Mouse (Mus musculus): ENCODE data around the gene Pde6c.

Pde6c gene

GRCm38 (mm10) chr19:38143540-38144271, 11.1 kb downstream of the Pde6c start:
- no peak for DNase-seq (ENCODE audit: low spot score)

DNA sequence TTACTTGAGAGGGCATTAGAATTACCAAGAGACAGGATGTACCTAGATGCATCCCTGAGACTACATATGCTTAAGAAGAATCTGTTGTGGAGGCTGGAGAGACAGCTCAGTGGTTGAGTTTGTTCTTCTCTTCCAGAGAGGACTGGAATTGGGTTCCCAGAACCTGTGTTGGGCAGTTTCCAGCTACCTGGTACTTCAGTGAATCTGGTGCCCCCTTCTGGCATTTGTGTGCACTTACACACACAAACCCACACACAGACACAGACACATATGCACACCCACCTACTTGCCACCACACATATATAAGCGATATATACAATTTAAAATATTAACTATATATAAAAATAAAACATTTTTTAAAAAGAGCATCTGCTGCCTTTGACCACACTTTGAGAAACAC, 23.7 kb downstream of the Pde6c start:
- no peak for DNase-seq (ENCODE audit: low spot score)

DNA sequence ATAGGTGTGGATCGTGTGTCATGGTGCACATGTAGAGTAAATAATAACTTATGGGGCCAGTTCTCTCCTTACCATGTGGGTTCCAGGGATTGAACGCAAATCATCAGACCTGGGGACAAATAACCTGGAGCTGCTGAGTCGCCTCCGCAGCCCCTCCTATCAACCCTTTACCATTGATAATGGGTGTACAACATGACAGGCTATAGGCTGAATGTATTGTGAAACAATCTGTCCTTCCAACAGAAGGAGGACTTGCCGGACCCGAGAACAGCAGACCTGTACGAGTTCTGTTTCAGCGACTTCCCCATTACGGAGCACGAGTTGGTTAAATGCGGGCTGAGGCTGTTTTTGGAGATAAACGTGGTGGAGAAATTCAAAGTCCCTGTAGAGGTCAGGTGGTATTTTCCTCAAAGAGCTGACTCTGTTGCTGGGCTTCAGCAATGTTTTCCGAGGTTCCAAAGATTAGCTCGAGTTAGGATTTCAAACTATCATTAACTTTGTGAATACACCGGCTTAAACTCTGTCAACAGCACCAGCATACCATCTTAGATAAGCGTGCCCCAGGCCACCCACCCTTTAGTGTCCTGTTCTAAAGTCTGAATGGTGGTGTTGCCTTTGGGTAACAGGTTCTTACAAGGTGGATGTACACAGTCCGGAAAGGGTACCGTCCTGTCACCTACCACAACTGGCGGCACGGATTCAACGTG, 29.2 kb downstream of the Pde6c start:
- DNase-seq (ENCODE audit: low spot score), result no peak

- no peak for DNase-seq (ENCODE audit: low spot score)
These were observed 32.1 kb downstream of the Pde6c start for GRCm38 (mm10) chr19:38164633-38165032.

DNA sequence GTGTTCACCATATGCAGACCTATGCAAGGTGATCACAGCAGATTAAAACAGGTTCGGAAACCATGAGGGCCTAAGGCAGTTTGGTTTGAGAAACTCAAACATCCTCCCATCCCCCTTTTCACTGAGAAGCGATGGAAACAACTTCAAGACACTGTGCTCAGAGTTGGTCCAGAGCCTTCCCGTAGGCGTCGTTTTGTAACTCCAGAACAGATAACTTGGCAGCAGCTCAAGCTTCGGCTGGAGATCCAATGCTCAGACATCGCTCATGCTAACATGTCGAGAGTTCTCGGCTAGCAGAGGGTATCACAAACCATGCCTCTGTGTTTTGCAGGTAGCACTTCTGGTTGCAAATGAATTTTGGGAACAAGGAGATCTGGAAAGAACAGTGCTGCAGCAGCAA, 47.1 kb downstream of the Pde6c start:
- DNase-seq (ENCODE audit: low spot score), result no peak

DNA sequence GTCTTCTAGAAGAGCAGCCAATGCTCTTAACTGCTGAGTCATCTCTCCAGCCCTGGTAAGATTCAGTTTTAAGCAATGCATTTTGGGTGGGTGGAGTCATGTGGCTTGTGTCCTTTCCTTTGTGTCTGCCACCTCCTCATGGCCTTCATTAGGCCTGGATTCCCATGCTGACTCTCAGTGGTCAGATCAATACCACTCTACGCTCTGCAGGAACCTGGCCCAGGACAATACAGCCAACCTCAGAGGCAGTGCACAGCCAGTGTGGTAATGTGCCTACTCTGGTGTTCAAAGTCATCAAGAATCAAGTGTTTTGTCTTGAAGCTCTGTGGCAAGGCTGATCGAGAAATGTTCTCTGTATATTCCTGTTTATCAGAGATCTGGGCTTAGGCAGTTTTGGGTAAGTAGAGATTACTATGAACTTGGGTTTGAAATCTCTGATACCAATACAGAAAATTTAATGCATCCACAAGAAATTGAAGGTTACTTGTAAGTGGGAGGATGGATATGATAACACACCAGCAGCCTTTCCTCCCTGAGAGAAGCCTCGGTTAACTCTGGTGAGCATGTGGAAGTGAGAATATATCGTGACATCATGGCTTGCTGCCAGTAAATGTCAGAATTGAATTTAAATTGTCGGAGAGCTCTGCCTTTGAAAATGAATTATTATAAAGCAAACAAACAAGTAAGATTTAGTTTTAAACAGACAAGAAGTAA, 54.2 kb downstream of the Pde6c start:
- no peak for DNase-seq (ENCODE audit: low spot score)

- no peak for DNase-seq (ENCODE audit: low spot score)
These were observed 54.7 kb downstream of the Pde6c start for GRCm38 (mm10) chr19:38187345-38187680.

DNA sequence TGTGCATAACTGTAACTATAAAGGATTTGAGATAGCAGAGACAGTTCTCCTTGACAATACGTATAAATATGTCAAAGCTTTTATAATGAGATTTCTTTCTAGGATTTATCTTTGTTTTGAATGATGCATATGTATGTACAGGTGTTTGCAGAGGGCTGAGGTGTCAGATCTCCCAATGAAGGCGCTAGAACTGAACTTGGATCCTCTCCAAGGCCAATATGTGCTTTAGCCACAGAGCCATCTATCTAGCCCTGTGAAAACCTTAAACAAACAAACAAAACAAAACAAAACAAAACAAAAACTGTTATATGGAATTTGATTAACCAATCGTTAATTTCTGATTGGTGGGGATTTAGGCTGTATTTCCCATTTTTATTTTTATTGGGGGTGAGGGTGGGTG, 58.0 kb downstream of the Pde6c start:
- DNase-seq (ENCODE audit: low spot score), result no peak

GRCm38 (mm10) chr19:38191446-38191845, 58.9 kb downstream of the Pde6c start:
- DNase-seq (ENCODE audit: low spot score), result no peak

DNA sequence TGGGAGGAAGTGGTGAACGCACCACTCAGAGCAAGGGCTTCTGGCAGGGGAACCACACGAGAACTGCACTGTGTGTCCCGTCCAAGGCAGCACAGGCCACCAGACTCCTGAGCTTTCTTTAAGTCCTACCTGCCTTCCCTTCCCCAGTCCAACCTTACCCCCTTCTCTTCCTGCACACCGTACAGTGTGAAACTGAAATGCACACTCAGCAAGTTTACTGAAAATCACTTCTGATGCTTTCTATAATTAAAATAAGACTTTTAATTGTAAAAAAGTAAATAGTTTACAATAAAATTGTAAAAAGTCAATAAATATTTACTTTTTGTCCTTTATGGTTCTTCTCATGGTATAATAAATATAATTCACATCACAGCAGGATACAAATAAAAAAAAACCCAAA, 62.7 kb downstream of the Pde6c start:
- no peak for DNase-seq (ENCODE audit: low spot score)

DNA sequence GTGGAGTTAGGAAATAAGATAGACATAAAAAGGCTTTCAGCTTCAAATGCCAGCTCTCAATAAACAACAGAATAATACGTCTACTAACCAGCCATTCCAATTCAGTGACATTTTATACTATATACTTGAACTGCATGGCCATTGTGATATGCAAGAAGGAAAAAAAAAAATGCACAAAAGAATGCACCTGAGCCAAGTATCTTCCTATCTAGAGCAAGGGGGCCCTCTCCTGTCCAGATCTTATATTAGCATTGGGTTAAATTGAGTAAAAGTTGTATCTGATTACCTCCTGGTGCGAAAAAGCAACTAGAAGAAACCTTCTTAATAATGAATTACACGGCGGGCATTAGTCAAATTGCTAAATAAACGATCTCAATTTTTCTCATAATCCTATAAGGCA, 66.2 kb downstream of the Pde6c start:
- no peak for DNase-seq (ENCODE audit: low spot score)

DNA sequence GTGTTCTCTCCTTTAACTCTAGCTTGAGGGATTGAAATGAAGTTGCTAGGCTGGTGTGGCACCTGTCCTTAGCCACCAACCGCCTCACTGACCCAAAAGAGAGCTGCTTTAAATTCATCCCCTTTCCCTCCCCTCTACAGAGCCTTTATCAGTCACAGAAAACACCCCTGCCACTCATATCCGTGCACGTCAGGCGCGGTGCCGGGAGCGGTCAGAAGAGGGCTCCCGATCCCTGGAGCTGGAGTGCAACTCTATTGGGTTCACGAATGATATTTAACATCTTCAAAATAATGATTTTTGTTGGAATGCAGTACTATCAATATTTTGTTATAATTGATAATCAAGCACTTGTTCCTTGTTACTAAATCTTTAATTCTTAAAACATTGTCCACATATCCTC, 74.1 kb downstream of the Pde6c start:
- no peak for DNase-seq (ENCODE audit: low spot score)

- no peak for DNase-seq (ENCODE audit: low spot score)
These were observed 85.1 kb downstream of the Pde6c start for GRCm38 (mm10) chr19:38217696-38218095.

DNA sequence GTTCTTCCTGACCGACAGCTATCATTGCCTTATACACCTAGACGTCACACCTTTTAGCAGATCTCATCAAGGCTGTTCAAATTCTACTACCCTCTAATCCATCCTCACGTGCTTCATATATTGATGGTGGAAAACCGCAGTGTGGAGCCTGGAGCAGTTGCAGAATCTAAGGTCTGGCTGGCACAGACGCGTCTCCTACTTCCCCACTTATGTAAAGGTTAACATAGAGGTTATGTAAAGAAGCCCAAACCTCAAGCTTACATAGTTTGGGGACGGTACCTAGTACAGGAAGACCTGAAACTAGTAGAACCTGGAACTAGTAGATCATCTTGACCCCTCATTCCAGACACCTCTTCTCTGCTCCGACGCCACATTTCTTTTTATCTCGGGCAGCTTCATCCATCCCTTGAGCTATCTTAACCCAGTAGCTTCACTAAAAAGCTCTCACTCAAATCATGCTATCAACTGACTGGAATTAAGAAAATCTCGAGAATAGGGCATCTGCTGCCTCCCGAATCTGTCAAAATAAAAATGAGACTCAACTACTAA, 90.8 kb downstream of the Pde6c start:
- DNase-seq (ENCODE audit: low spot score), result no peak

GRCm38 (mm10) chr19:38223905-38224684, 91.5 kb downstream of the Pde6c start, which contains the start of gene Fra10ac1:
Gene Fra10ac1, minus strand, starts transcription at chr19:38224156.
- DNase-seq (ENCODE audit: low spot score), result peak; percentile 89

- no peak for DNase-seq (ENCODE audit: low spot score)
These were observed 92.1 kb downstream of the Pde6c start for GRCm38 (mm10) chr19:38224685-38225060.

DNA sequence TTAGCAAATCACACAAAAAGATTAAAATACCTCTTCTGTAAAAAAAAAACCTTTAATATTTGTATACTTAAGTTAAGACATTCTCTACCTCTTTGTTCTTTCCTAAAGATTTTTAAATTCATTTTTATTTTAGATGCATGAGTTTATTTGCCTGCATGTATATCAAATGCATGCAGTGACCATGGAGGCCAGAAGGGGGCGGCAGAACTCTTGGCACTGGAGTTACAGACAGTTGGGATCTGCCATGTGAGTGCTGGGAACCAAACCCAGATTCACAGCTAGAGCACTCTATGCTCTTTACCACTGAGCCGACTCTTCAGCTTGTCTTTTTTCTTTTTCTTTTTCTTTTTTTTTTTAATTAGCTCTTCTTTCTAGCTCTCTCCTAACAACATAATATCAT, 96.1 kb downstream of the Pde6c start:
- DNase-seq (ENCODE audit: low spot score), result peak; percentile 53

DNA sequence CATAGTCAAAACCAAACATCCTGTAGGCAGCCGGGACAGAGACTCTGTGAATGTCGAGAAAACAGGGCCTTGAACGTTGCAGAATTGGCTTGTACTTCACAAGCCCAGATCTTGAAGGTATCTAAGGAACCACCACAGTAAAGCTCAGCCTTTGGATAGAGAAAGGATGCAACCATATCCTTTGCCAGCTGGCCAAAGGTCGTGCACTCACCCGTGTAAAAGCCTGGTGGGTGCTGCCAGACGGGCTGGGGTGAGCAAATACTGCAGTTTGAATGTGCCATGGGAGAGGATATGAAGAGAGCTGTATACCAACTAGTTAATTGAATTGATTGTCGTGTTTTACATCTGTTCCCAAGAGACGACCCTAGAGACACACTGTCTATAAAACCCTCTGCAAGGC, 99.5 kb downstream of the Pde6c start:
- DNase-seq (ENCODE audit: low spot score), result no peak

- no peak for DNase-seq (ENCODE audit: low spot score)
These were observed 99.9 kb downstream of the Pde6c start for GRCm38 (mm10) chr19:38232516-38232915.
